Mouse (Mus musculus): Measurements from ENCODE around the gene Sprtn. TPM values are rescaled to one million over a fixed set of nuclear protein-coding genes. Genes with fewer than 3 reads are reported as not detected.

Sprtn gene
- total RNA-seq, 2 experiments from 2014 or later, result 26.1 to 28.0 TPM

- peak in 1 of 2 experiments; percentile 18 for DNase-seq (ENCODE audit: low spot score in 2 of 2)
Observed at GRCm38 (mm10) chr8:124898251-124898905, 692 bp downstream of the Sprtn start.

DNA sequence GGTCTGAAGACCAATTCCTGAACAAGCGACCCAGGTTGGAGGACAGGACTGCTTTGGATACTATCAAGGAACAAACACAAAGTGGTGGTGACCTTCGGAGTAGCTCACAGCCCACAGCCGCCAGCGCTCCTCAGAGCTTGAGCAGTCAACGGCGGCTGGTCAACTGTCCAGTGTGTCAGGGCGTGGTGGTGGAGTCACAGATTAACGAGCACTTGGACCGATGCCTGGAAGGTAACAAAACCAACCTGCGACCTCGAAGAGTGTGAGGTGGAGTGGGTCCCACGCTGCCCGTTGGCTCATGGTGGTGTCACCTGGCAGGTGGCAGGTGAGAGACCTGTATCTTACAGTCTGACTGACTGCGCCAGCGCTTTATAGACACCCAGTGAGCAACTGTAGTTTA, 5.5 kb downstream of the Sprtn start:
- DNase-seq (ENCODE audit: low spot score in 2 of 2), result no peak

GRCm38 (mm10) chr8:124905482-124905881, 7.8 kb downstream of the Sprtn start:
- DNase-seq (ENCODE audit: low spot score in 2 of 2), result no peak

GRCm38 (mm10) chr8:124909936-124910335, 12.2 kb downstream of the Sprtn start:
- no peak for DNase-seq (ENCODE audit: low spot score in 2 of 2)

- no peak for DNase-seq (ENCODE audit: low spot score in 2 of 2)
Observed at GRCm38 (mm10) chr8:124910349-124910748, 12.7 kb downstream of the Sprtn start.

DNA sequence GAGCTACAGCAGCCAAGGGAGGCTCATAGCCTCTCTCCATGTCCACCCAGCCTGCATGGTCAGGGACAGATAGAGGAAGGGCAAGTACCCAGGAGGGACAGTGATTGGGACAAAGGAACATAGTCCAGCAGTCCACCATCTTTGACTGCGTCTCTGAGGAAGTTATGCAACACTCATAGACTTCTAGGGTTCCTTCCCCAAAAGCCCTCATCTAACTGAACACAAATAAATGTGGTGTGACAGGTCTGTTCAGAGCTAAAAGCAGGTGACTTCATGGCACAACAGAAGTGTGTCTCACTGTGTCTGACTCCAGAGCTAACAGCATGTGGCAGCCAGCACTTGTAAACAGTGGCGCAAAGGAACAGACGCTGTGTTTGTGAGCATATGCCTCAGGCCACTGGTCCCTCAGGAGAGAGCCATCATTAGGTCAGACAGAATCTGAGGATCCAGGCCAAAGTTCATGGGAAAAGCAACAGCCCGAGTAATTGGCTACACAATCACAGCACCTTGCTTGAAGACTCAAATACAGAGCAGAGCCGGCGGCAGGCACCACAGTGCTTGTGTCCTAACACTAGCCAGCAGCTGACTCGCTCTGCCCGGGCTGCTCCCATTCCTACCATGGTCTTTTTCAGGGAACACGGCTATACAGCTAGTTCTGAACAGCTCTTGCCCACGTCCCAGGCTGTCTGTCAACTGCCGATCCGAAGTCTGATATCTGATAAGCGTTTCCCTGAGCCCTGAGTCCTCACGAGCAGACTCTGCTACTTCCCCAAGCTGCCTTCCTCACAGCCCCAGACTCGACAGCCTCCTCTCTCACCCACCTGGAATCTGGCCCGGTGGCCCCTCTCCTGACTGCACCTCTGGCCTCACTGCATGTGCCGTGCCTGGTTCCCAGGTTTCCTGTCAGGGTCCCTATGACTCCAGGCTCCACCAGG, 14.5 kb downstream of the Sprtn start:
- no peak for DNase-seq (ENCODE audit: low spot score in 2 of 2)

DNA sequence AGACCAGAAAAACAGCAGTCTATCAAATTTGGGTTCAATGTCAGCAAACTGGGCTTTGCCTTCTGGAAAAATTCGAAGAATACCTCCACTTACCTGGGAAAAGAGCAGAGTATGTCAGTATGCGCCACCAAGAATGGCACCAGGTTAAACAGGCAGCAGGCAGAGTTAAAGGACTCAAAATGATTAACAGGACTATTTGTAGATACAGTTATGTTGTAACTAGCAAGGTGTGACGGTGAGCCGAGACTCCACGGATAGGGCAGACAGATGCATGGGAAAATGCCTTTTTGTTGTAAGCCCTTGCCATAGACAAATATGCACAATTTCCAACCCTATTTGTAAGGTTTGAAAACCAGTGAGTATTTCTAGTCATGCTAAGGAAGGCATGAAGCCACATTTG, 16.4 kb downstream of the Sprtn start:
- DNase-seq (ENCODE audit: low spot score in 2 of 2), result no peak

- no peak for DNase-seq (ENCODE audit: low spot score in 2 of 2)
Observed at GRCm38 (mm10) chr8:124917741-124918484, 20.2 kb downstream of the Sprtn start.

GRCm38 (mm10) chr8:124921369-124922279, 23.9 kb downstream of the Sprtn start:
- no peak for DNase-seq (ENCODE audit: low spot score in 2 of 2)

DNA sequence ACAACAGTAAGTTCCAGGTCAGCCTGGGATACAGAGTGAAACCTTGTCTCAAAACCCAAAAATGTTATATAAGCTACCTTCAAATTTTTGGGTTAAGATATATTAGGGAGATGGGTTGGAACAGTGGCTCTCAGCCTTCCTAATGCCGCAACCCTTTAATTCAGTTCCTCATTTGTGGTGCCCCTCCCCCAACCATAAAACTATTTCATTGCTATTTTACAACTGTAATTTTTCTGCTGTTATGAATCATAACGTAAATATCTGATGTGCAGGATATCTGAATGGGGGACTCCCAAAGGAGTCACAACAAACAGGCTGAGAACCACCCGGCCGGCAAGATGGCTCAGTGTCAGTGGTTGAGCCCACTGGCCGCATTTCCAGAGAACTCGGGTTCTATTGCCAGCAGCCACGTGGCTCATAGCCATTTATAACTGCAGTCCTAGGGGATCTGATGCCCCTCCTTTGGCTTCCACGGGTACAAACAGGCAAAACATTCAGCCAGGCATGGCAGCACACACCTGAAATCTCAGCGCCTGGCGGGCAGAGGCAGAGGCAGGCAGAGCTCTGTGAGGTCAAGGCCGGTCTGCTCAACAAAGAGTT, 24.9 kb downstream of the Sprtn start:
- no peak for DNase-seq (ENCODE audit: low spot score in 2 of 2)

DNA sequence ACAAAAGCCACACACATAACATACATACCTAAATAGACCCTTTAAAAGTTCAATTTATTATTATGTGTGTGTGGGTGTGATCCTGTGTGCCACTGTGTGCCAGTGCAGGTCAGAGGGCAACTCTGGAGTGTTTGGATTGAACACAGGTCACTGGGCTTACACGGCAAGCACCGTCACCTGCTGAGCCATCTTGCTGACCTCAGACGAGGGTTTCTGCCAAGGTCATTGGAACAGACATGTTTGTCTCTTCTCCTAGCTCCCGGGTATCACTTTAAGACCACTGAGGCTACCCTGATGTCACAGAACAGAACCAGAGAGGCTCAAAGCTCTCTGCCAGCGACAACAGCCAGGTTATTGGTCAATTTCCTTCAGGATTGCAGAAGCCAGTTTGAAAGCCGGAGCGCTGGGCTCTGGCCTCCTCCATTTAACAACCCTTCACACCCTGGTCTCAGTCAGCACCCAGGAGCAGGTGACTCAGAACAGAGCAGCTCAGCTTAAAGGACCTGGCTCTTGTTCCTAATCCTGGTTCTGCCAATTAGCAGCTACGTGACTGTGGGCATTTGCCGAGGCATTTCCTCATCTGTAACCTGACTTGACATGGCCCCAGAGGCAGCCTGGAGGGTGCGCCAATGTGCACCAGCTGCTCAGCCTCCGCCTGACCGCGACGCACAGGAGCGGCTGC, 26.4 kb downstream of the Sprtn start:
- no peak for DNase-seq (ENCODE audit: low spot score in 2 of 2)

DNA sequence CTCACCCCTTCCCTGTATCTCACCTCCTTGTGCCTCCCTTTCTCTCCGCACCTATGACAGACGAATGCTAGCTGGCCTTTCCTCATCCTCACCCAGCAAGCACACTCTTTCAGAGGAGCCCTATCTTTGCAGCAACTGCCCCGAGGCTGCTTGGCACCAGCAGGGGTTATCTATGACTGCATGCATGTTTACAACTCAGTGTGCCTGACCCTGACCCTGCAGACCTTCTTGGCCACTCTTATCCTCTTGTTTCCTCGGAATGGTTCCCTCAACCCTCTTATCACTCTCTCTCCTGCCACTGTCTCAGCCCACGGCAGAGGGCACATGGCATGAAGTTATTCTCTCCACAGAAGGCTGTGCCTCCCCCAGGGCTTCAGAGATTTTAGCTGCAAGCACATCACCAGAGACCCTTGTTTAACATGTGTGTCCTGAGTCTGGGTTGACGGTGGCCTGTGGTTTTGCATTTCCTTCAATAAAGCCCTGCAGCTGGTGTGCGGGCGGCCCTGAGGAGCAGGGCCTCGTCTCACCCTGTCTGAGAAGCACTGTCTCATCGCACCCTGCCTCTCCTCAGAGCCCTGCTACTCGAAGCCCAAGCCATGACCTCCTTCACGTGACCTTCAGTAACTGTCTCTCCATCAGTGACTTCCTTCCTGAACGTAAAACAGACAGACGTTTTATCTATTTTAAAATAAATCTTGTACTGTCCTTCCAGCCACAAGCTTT, 28.0 kb downstream of the Sprtn start:
- no peak for DNase-seq (ENCODE audit: low spot score in 2 of 2)

DNA sequence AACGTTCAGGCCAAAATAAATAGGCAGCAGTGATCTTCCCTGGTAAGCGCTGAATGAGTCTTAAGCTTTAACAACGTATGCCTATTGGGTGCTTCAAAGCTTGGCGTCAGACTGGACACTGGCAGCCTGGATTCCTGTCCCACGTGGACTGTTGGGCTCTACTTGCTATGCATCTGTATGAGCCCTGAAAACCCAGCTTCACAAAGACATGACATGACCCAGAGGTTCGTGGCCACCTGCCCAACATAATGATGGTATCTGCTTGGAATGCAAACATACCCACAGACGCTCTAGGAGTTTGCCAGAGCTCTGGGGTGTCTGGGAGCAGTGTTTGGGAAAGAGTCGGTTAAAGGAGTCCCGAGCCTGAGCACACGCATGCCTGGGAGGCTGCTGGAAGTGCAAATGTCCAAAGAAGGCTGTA, 28.7 kb downstream of the Sprtn start:
- no peak for DNase-seq (ENCODE audit: low spot score in 2 of 2)

GRCm38 (mm10) chr8:124929006-124929405, 31.3 kb downstream of the Sprtn start:
- DNase-seq (ENCODE audit: low spot score in 2 of 2), result no peak

- DNase-seq (ENCODE audit: low spot score in 2 of 2), result no peak
Observed at GRCm38 (mm10) chr8:124930086-124930485, 32.4 kb downstream of the Sprtn start.

- DNase-seq (ENCODE audit: low spot score in 2 of 2), result no peak
Observed at GRCm38 (mm10) chr8:124930649-124931048, 33.0 kb downstream of the Sprtn start.

GRCm38 (mm10) chr8:124932435-124932834, 34.7 kb downstream of the Sprtn start:
- no peak for DNase-seq (ENCODE audit: low spot score in 2 of 2)

GRCm38 (mm10) chr8:124935116-124935515, 37.4 kb downstream of the Sprtn start:
- no peak for DNase-seq (ENCODE audit: low spot score in 2 of 2)

- DNase-seq (ENCODE audit: low spot score in 2 of 2), result no peak
Observed at GRCm38 (mm10) chr8:124936699-124937098, 39.0 kb downstream of the Sprtn start.
